Mouse (Mus musculus): ENCODE data around the gene Gm45062. TPM values are rescaled to one million over a fixed set of nuclear protein-coding genes. Genes with fewer than 3 reads are reported as not detected.

Gm45062 gene
- total and polyA plus RNA-seq, 3 experiments, result 2.2 to 3.6 TPM; not detected in 1

GRCm38 (mm10) chr6:8258316-8258715 is 934 bp upstream of the Gm45062 start:
- Histone ChIP-seq H3K27me3 (ENCODE audit: control insufficient read depth in 1 of 2, insufficient read depth in 2 of 2, low read length in 2 of 2) (no peaks in the 10 kb centered on the region), H3K36me3 (ENCODE audit: control insufficient read depth in 1 of 2, insufficient read depth in 2 of 2, low read length in 2 of 2) (peaks cover 5 to 8% of the 10 kb centered on the region in 2 experiments; a peak in 3 of 4 replicates)

GRCm38 (mm10) chr6:8259667-8260044 is 406 bp downstream of the Gm45062 start:
- Histone ChIP-seq H3K4me3 (ENCODE audit: control insufficient read depth in 1 of 2, insufficient read depth in 1 of 2, low read depth in 2 of 2, low read length in 2 of 2) (peak overlapping the region; percentile 82 to 90), H3K79me2 (ENCODE audit: control insufficient read depth, insufficient read depth, low read length, poor library complexity) (peaks cover 13% of the 10 kb centered on the region), H3K9me3 (replicated peaks; ENCODE audit: insufficient read depth, low read length) (no peaks in the 10 kb centered on the region), H3K27ac (ENCODE audit: control insufficient read depth, low read depth, low read length) (peak overlapping the region; percentile 56; the same call in 1 of the 2 replicates), H3K27me3 (ENCODE audit: control insufficient read depth in 1 of 2, insufficient read depth in 2 of 2, low read length in 2 of 2) (no peaks in the 10 kb centered on the region), H3K9ac (ENCODE audit: control insufficient read depth, low read depth, low read length, poor library complexity, severe bottlenecking) (peak overlapping the region; percentile 81), H3K4me1 (ENCODE audit: control insufficient read depth in 1 of 2, insufficient read depth in 2 of 2, low read length in 2 of 2) (peaks cover 0 to 7% of the 10 kb centered on the region in 2 experiments; a peak in 2 of 4 replicates), H3K36me3 (ENCODE audit: control insufficient read depth in 1 of 2, insufficient read depth in 2 of 2, low read length in 2 of 2) (peaks cover 5 to 8% of the 10 kb centered on the region in 2 experiments; a peak in 3 of 4 replicates)
- no peak for DNase-seq (ENCODE audit: low read depth, low spot score)
- TF ChIP-seq MXI1 (IDR thresholded peaks at IDR 0.05; ENCODE audit: low read depth, low read length) (peak; percentile 29; the same call in 1 of the 2 replicates), KAT2A (conservative IDR thresholded peaks at IDR 0.05; ENCODE audit: low read depth, low read length) (no peak), SIN3A (IDR thresholded peaks at IDR 0.05; ENCODE audit: low read length) (peak; percentile 16; the same call in 1 of the 2 replicates), POLR2A (IDR thresholded peaks at IDR 0.05; ENCODE audit: control insufficient read depth in 1 of 2, insufficient read depth in 1 of 2, low read depth in 1 of 2, low read length in 2 of 2, poor library complexity in 1 of 2) (no peak), POLR2AphosphoS5 (IDR thresholded peaks at IDR 0.05; ENCODE audit: borderline replicate concordance, low read depth, low read length) (no peak), ELF1 (IDR thresholded peaks at IDR 0.05; ENCODE audit: low read depth, low read length) (no peak)

More at GRCm38 (mm10) chr6:8258316-8258715, 934 bp upstream of the Gm45062 start:
- Histone ChIP-seq H3K9ac (ENCODE audit: control insufficient read depth, low read depth, low read length, poor library complexity, severe bottlenecking) (peak overlapping the region; percentile 87), H3K4me1 (ENCODE audit: control insufficient read depth in 1 of 2, insufficient read depth in 2 of 2, low read length in 2 of 2) (peaks cover 0 to 7% of the 10 kb centered on the region in 2 experiments; a peak in 2 of 4 replicates), H3K27ac (ENCODE audit: control insufficient read depth, low read depth, low read length) (peak overlapping the region; percentile 76), H3K79me2 (ENCODE audit: control insufficient read depth, insufficient read depth, low read length, poor library complexity) (peaks cover 13% of the 10 kb centered on the region), H3K9me3 (replicated peaks; ENCODE audit: insufficient read depth, low read length) (no peaks in the 10 kb centered on the region), H3K4me3 (ENCODE audit: control insufficient read depth in 1 of 2, insufficient read depth in 1 of 2, low read depth in 2 of 2, low read length in 2 of 2) (peak overlapping the region; percentile 84 to 87)
- DNase-seq (ENCODE audit: low read depth, low spot score), result peak; percentile 62
- no peak for TF ChIP-seq ETS1 (IDR thresholded peaks at IDR 0.05; ENCODE audit: low read depth, low read length)
- no peak for TF ChIP-seq ZNF384 (IDR thresholded peaks at IDR 0.05; ENCODE audit: low read depth, low read length)
- no peak for TF ChIP-seq NRF1 (IDR thresholded peaks at IDR 0.05; ENCODE audit: insufficient read depth, low read depth, low read length, poor library complexity, severe bottlenecking)
- no peak for TF ChIP-seq TAL1 (IDR thresholded peaks at IDR 0.05; ENCODE audit: low read length)
- no peak for TF ChIP-seq CHD1 (IDR thresholded peaks at IDR 0.05; ENCODE audit: low read depth, low read length)
- TF ChIP-seq POLR2A (IDR thresholded peaks at IDR 0.05; ENCODE audit: control insufficient read depth in 1 of 2, insufficient read depth in 1 of 2, low read depth in 1 of 2, low read length in 2 of 2, poor library complexity in 1 of 2), result no peak
- TF ChIP-seq UBTF (IDR thresholded peaks at IDR 0.05; ENCODE audit: borderline replicate concordance, insufficient read depth, low read depth, low read length), result no peak
- TF ChIP-seq BHLHE40 (IDR thresholded peaks at IDR 0.05; ENCODE audit: borderline replicate concordance, low read depth, low read length), result no peak
- no peak for TF ChIP-seq SIN3A (IDR thresholded peaks at IDR 0.05; ENCODE audit: low read length)
- TF ChIP-seq JUND (IDR thresholded peaks at IDR 0.05; ENCODE audit: low read depth, low read length), result no peak
- TF ChIP-seq MYB (IDR thresholded peaks at IDR 0.05; ENCODE audit: low read depth, low read length), result no peak
- TF ChIP-seq POLR2AphosphoS5 (IDR thresholded peaks at IDR 0.05; ENCODE audit: borderline replicate concordance, low read depth, low read length), result no peak
